Mouse (Mus musculus) left cerebral cortex, postnatal 25 days (tissue): Measurements from ENCODE around the gene Palb2. TPM values are rescaled to one million over a fixed set of nuclear protein-coding genes. Genes with fewer than 3 reads are reported as not detected.

Source experiments
- DNase-seq, 2 experiments: peaks; one replicate each; pipeline ENCODE4 v3.0.0; 2022; ENCODE audit warnings: low spot score in 2 of 2, mixed read lengths in 1 of 2
- intact Hi-C: fragments of 180-260 bp; cut with DNase I; formaldehyde crosslinking; loops from one replicate; pipeline ENCODE4 v1.15.1; 2025
- total RNA-seq, 2 experiments: library from RNA; stranded (reverse); gene quantifications; 2 replicates each; pipeline ENCODE4 v1.2.3; 2021

Gene Palb2
- 1 to 10 TPM; 1.0 to 2.6 TPM for total RNA-seq

- DNase-seq: peak; percentile 97 to 99
- intact Hi-C loops: loop anchor here (2.0 kb wide), 1 partner anchor 66 kb away; the partner anchor contains the start of genes Ears2 and Ubfd1
These were observed at the start of gene Palb2, which contains the start of gene Dctn5 for GRCm38 (mm10) chr7:122132497-122133337. TSS of gene Palb2 (minus strand) at chr7:122132985. TSS of gene Dctn5 (plus strand) at chr7:122133041.

- intact Hi-C loops: no loop called here
- no peak for DNase-seq
These were observed 47.9 kb upstream of the Palb2 start for GRCm38 (mm10) chr7:122180720-122181119.

- no peak for DNase-seq
- intact Hi-C loops: no loop called here
These were observed 38.8 kb upstream of the Palb2 start for GRCm38 (mm10) chr7:122171613-122172012.

GRCm38 (mm10) chr7:122170705-122171104, 37.9 kb upstream of the Palb2 start:
- DNase-seq: no peak
- intact Hi-C loops: no loop called here

- intact Hi-C loops: no loop called here
- no peak for DNase-seq
These were observed 34.4 kb upstream of the Palb2 start for GRCm38 (mm10) chr7:122167203-122167602.

- DNase-seq: no peak
- intact Hi-C loops: no loop called here
These were observed 31.0 kb upstream of the Palb2 start for GRCm38 (mm10) chr7:122163766-122164165.

- intact Hi-C loops: no loop called here
- no peak for DNase-seq
These were observed 27.3 kb upstream of the Palb2 start for GRCm38 (mm10) chr7:122160037-122160436.

GRCm38 (mm10) chr7:122158915-122159902, 26.4 kb upstream of the Palb2 start, which contains the start of gene Plk1:
TSS of gene Plk1 (plus strand) at chr7:122159439.
- peak; percentile 85 to 90 for DNase-seq
- intact Hi-C loops: no loop called here

- intact Hi-C loops: no loop called here
These were observed 25.7 kb upstream of the Palb2 start for GRCm38 (mm10) chr7:122158488-122158887.

GRCm38 (mm10) chr7:122152473-122152872, 19.7 kb upstream of the Palb2 start:
- no peak for DNase-seq
- intact Hi-C loops: no loop called here

More at GRCm38 (mm10) chr7:122158488-122158887, 25.7 kb upstream of the Palb2 start:
- DNase-seq: no peak

GRCm38 (mm10) chr7:122140991-122141390, 8.2 kb upstream of the Palb2 start:
- no peak for DNase-seq
- intact Hi-C loops: no loop called here

GRCm38 (mm10) chr7:122138190-122138589, 5.4 kb upstream of the Palb2 start:
- no peak for DNase-seq
- intact Hi-C loops: no loop called here

- intact Hi-C loops: no loop called here
These were observed 4.3 kb upstream of the Palb2 start for GRCm38 (mm10) chr7:122137071-122137470.

GRCm38 (mm10) chr7:122135070-122135469, 2.3 kb upstream of the Palb2 start:
- intact Hi-C loops: no loop called here
- no peak for DNase-seq

More at GRCm38 (mm10) chr7:122137071-122137470, 4.3 kb upstream of the Palb2 start:
- no peak for DNase-seq

GRCm38 (mm10) chr7:122133338-122133625, 497 bp upstream of the Palb2 start:
- intact Hi-C loops: loop anchor here (2.0 kb wide), 1 partner anchor 66 kb away; the partner anchor contains the start of genes Ears2 and Ubfd1
- no peak for DNase-seq

- no peak for DNase-seq
- intact Hi-C loops: loop anchor here (2.0 kb wide), 1 partner anchor 65 kb away; the partner anchor contains the start of genes Ears2 and Ubfd1
These were observed 951 bp downstream of the Palb2 start for GRCm38 (mm10) chr7:122131834-122132233.

GRCm38 (mm10) chr7:122126946-122127345, 5.8 kb downstream of the Palb2 start:
- intact Hi-C loops: no loop called here
- DNase-seq: no peak

GRCm38 (mm10) chr7:122125636-122126035, 7.1 kb downstream of the Palb2 start:
- DNase-seq: no peak
- intact Hi-C loops: no loop called here

- intact Hi-C loops: no loop called here
- DNase-seq: no peak
These were observed 9.3 kb downstream of the Palb2 start for GRCm38 (mm10) chr7:122123518-122123917.

- intact Hi-C loops: no loop called here
- DNase-seq: no peak
These were observed 24.6 kb downstream of the Palb2 start for GRCm38 (mm10) chr7:122108206-122108605.
